Mouse (Mus musculus) urinary bladder, postnatal 10 days (tissue): Measurements from ENCODE around the gene Rab40c.
"Not testable (repeated sequence)": the region's sequence is repeated elsewhere in the genome, so short reads cannot be mapped to it uniquely, and the experiment has no call there.

Experiments used
- DNase-seq: peaks from one replicate; pipeline ENCODE4 v3.0.0; 2022; ENCODE audit warnings: low spot score

The Rab40c gene

GRCm38 (mm10) chr17:25874148-25874720 is 45.3 kb downstream of the Rab40c start:
- no peak for DNase-seq

- DNase-seq: no peak
Observed at GRCm38 (mm10) chr17:25873405-25874147, 46.0 kb downstream of the Rab40c start.

DNA sequence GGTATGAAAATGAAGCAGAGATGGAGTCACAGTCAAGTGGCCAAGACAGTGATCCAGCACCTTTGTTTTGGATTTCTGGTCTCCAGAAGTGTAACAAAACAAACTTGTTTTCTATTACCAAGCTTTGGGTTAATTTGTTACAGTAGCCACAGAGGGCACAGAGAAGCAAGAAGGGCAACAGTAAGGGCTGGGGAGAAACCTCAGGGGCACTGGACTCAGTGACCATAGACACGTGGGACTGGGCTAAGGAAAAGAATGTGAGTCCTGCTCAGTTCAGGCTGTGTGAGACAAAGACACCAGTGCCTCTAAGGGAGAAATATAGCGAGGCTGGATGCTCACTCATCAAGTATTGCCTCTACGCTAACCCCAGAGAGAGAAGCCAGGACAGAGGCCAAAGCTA is 46.9 kb downstream of the Rab40c start:
- no peak for DNase-seq

DNA sequence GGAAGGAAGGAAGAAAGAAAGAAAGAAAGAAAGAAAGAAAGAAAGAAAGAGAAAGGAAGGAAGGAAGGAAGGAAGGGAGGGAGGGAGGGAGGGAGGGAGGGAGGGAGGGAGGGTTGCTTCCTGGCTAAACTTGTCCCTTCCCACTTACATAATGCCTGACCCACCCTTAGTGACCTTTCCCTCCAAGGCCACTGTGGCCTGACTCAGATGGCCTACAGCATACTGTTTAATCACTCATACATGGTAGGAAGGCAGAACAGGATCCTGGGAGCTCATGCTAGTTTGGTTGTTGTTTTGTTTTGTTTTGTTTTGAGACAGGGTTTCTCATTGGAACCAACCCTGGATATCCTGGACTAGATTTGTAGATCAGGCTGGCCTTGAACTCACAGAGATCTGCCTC is 48.0 kb downstream of the Rab40c start:
- DNase-seq: not testable (repeated sequence)

GRCm38 (mm10) chr17:25869954-25870353 is 49.6 kb downstream of the Rab40c start:
- no peak for DNase-seq

DNA sequence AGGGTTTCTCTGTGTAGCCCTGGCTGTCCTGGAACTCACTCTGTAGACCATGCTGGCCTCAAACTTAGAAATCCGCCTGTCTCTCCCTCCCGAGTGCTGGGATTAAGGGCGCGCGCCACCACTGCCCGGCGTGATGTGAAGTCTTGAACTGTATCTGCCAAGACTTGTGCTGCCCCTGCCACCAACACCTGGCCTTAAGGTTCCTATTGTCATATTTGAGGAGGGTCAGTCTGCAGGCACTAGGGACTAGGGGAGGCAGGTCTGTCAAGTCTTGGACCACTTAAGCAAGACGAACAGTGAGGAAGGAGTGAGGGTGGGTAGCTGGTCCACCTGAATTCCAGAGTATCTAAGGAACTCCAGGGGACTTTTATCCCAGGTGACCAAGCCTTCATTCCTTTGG is 50.0 kb downstream of the Rab40c start:
- no peak for DNase-seq

DNA sequence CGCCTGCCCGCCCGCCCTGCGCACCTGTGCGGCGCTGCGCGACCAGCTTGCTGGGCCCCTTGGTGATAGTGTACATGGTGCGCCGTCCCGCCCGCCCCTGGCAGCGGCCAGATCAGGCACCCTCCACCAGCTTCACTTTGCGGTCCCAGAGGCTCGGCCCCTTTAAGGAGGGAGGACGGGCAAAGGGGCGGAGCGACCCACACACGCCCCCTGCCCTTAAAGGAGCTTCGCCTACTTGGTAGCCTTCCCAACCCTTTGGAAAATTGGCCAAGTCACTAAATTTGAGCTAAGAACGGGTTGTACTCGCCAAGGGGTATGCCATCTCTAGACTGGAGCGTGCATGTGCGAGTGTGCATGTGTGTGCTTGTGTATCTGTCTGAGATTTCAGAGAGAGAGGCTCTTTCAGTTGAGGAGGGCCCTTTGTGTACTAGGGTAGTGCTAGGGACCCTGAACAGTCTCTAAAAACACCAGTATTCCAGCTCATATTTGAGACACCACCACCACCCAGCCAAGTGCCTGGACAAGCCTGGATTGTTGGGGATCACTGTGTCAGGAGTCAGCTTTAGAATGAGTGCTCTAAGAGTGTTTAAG is 50.8 kb downstream of the Rab40c start, which contains the start of gene Mcrip2:
TSS of gene Mcrip2 (minus strand) at position 164 of the 591 bp plus-strand sequence.
- no peak for DNase-seq

- no peak for DNase-seq
Observed at GRCm38 (mm10) chr17:25867836-25868600, 51.5 kb downstream of the Rab40c start.

GRCm38 (mm10) chr17:25867509-25867835 is 52.1 kb downstream of the Rab40c start:
- no peak for DNase-seq

DNA sequence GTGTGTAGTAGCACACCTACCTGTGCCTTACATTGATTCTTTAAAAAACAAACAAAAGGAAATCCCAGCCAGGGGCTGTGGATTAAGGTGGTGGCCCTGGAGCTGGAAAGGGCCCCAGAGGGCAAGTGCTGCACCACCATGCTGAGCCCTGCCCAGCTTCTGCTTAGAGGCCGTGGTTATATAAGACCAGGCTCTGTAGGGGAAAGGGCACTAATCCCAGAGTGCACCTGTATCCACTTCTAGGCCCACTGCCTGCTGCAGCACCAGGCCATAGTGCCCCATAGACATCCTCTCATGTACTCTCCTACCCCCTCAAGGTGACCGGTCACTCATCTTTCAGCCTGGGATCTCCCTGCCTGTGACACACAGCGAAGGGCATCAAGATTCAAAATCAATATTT is 53.4 kb downstream of the Rab40c start:
- DNase-seq: no peak

DNA sequence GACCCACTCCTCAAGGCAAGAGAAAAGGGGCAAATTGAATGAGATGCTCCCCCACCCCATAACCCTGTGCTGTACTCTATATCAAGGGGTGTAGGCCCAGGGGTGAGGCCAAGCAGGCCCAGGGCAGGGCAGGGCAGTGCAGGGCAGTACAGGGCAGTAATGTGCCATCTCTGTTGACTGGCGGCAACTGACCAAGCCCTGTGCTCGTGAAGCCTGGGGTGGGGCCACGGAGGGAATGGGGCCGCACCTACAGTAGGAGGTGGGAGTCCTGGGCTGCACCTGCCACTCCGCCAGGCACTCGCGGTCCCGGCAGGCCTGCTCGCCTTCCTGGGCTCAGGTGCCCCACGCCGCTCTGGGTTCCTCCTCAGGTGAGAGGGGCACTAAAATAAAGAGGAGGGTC is 54.2 kb downstream of the Rab40c start:
- DNase-seq: no peak

DNA sequence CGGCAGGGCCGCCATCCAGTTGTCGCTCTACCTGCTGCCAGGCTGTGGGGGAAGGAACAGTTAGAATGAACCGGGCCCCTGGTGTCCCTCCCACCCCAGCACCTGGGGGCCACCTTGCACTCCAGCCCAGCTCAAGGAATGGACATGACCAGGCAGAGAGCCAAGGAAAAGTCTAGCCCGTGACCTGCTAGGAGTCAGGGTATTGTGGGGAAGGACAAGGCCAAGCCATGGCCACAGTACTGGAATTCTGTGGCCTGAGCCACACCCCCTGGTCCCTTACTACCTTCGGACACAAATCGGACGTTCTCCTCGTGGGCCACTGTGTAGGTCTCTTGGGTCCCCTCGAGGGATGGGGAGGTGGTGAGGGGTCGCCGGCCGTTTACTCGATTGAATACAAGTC is 55.2 kb downstream of the Rab40c start:
- DNase-seq: no peak

GRCm38 (mm10) chr17:25863681-25864080 is 55.8 kb downstream of the Rab40c start:
- no peak for DNase-seq

DNA sequence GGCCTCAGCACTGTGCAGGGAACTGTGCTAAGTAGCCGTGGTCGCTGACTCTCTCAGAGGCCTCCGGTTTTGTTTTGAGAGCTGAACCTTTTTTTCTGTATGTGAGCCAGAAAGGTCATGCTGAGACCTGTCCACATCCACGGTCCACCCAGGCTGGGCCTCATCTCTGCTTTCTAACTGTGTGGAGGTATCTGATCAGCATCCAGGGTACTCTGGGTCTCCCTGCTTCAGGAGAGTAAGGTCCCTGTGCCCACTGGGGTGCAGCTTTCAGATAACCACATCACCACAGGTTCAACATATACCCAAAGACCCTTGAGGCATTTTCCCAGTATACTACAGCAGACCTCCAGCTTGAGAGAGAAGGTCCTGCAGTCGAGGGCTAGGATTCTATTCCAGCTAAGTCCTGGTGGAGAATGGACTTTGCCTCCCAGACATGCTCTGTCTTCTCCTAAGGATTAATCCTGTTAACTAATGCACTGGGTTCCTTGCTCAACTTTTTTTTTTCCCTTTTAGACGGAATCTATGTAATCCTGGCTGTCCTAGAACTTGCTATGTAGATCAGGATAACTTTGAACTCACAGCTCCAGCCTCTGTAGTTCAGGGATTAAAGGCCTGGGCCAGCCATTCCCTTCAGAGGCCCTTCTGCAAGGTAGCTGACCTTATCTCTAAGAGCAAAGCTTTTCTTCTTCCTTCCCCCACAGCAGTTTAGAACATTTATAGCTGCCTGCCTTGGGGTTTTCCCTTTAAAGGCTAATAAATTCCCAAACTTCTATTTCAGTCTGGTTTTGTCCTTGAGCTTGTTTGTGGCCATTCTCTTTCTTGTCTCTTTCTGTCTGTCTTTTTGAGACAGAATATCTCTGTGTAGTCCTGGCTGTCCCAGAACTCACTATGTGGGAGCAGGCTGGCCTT is 57.6 kb downstream of the Rab40c start:
- DNase-seq: no peak

GRCm38 (mm10) chr17:25860832-25861703 is 58.5 kb downstream of the Rab40c start, which contains the start of gene Wdr90:
Gene Wdr90, minus strand, starts transcription at chr17:25861501.
- DNase-seq: peak; percentile 62

GRCm38 (mm10) chr17:25860229-25860628 is 59.3 kb downstream of the Rab40c start:
- no peak for DNase-seq

- DNase-seq: peak; percentile 85
Observed at GRCm38 (mm10) chr17:25844396-25844901, 75.1 kb downstream of the Rab40c start, which contains the start of gene Rhot2. Gene Rhot2, minus strand, starts transcription at chr17:25844851.

- no peak for DNase-seq
Observed at GRCm38 (mm10) chr17:25843636-25844395, 75.7 kb downstream of the Rab40c start.

DNA sequence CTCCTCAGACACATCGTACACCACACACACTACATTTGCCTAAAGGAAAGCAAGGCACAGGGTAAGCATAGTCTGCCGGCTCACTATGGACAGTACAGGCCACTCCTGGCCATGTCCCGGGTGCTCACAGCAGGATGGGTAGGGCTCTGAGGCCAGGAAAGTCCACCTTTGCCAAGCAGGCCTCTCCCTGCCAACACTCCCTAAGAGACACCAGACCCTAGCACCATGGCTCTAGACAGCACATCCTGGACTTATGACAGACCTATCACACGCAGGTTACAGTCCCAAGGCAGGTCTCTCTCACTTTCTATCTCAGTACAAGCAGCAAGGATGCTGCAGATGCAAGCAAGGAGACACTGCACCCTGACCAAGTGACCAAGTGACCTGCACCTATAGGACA is 76.4 kb downstream of the Rab40c start:
- no peak for DNase-seq

- no peak for DNase-seq
Observed at GRCm38 (mm10) chr17:25842509-25842908, 77.0 kb downstream of the Rab40c start.
